Mouse (Mus musculus) duodenum, adult 2 months (tissue): ENCODE data around the gene Ube2dnl2. TPM values are rescaled to one million over a fixed set of nuclear protein-coding genes. Genes with fewer than 3 reads are reported as not detected.

Source experiments
- polyA plus RNA-seq: library from polyadenylated mRNA; depleted of rRNA; stranded (reverse); fragments of >200 nt; gene quantifications from 2 replicates; pipeline ENCODE4 v1.2.3, GENCODE M21; 2012; ENCODE audit warnings: low replicate concordance; rRNA removed

The Ube2dnl2 gene
- not detected in 2 replicates for polyA plus RNA-seq

GRCm38 (mm10) chrX:114907282-114907681 lies at the start of gene Ube2dnl2:
Gene Ube2dnl2 (plus strand): TSS chrX:114907582.

GRCm38 (mm10) chrX:114904712-114905111 lies 2.7 kb upstream of the Ube2dnl2 start, which contains the start of gene Ube2dnl1:
Gene Ube2dnl1 (plus strand): TSS chrX:114905012.

Other genes with a start within 250 kb of the Ube2dnl2 start
- gene Ube2dnl1, start 2.6 kb upstream of the Ube2dnl2 start, polyA plus RNA-seq = not detected in 2 replicates